Mouse (Mus musculus): ENCODE data around the gene Tubb4b. TPM values are rescaled to one million over a fixed set of nuclear protein-coding genes. Genes with fewer than 3 reads are reported as not detected.
A peak's percentile ranks its signal among the peaks of the same experiment; 100 is the strongest.

Gene Tubb4b
- polyA plus RNA-seq, 1 experiment from 2014 or later: 294 TPM

GRCm38 (mm10) chr2:25236614-25237013 lies 12.1 kb upstream of the Tubb4b start, which contains the start of gene Rnf224:
Rnf224 (minus strand) TSS chr2:25236787.
- Histone ChIP-seq H3K4me3 (ENCODE audit: low read depth, low read length) (no peak within 1 kb of the TSS), H3K4me1 (ENCODE audit: insufficient read depth) (peaks cover 14% of the 10 kb centered on the region), H3K4me2 (ENCODE audit: low read depth, low read length) (no peak within 1 kb of the TSS), H3K9ac (replicated peaks) (no peak within 1 kb of the TSS), H3K36me3 (replicated peaks; ENCODE audit: insufficient read depth, low read length) (no peaks in the 10 kb centered on the region), H3K27me3 (ENCODE audit: insufficient read depth, low read length) (peaks cover 8% of the 10 kb centered on the region), H3K27ac (ENCODE audit: low read depth) (no peak within 1 kb of the TSS), H3K9me3 (ENCODE audit: low read length) (no peaks in the 10 kb centered on the region)
- no peak for TF ChIP-seq EP300 (IDR thresholded peaks at IDR 0.05; ENCODE audit: low read depth)
- 39% methylated on average over 8 of the region's 8 CpGs for WGBS (ENCODE audit: insufficient replicate concordance)
- DNase-seq (no peak), ATAC-seq (no peak)

DNA sequence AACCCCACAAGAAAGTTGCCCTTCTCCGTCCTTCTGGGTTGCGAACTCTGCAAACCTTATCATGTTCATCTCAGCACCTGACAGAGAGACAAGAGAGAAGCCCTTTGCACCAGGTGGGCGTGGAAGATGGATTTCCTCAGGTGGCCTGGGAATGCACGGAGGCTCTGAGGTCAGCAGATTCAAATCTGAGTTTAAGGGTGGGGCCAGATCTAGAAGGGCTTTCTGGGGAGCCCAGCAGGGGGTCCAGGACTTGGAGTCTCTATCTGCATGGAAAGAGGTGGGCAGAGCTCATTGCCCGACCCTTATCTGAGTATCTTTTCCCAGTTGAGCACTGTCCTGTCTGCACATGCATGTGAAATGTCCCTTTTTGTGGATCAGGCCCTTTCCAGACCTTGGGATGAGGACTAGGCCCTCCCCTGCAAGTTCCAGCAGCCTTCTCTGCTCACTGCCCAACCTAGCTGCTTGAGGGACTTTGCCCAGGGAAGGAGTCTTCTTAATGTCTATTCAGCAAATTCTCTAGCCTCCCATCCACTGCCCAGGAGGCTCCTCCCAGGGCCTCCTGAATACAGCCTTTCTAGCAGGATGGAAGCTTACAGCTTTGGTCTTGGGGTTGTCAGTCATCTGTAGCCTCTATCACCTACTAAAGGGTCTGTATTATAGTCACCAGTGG lies 10.2 kb upstream of the Tubb4b start:
- Histone ChIP-seq H3K4me2 (ENCODE audit: low read depth, low read length) (no peak overlapping the region), H3K9me3 (ENCODE audit: low read length) (no peaks in the 10 kb centered on the region), H3K4me3 (ENCODE audit: low read depth, low read length) (no peak overlapping the region), H3K4me1 (ENCODE audit: insufficient read depth) (no peaks in the 10 kb centered on the region; the same call in 1 of the 2 replicates), H3K27me3 (ENCODE audit: insufficient read depth, low read length) (no peaks in the 10 kb centered on the region), H3K9ac (replicated peaks) (no peak overlapping the region), H3K27ac (ENCODE audit: low read depth) (no peak overlapping the region), H3K36me3 (replicated peaks; ENCODE audit: insufficient read depth, low read length) (no peaks in the 10 kb centered on the region)
- DNase-seq (no peak), ATAC-seq (no peak)
- WGBS (ENCODE audit: insufficient replicate concordance): 64% methylated on average over 5 of the region's 5 CpGs
- TF ChIP-seq CTCF (IDR thresholded peaks at IDR 0.05; ENCODE audit: low read depth) (no peak), EP300 (IDR thresholded peaks at IDR 0.05; ENCODE audit: low read depth) (no peak)

GRCm38 (mm10) chr2:25234050-25234449 lies 9.5 kb upstream of the Tubb4b start, which contains the start of gene Slc34a3:
Slc34a3 (minus strand) TSS chr2:25234364.
- TF ChIP-seq CTCF (IDR thresholded peaks at IDR 0.05; ENCODE audit: low read depth) (no peak), EP300 (IDR thresholded peaks at IDR 0.05; ENCODE audit: low read depth) (no peak)
- no peak for DNase-seq
- ATAC-seq: no peak
- 60% methylated on average over 3 of the region's 3 CpGs for WGBS (ENCODE audit: insufficient replicate concordance)
- H3K27ac ChIP-seq (ENCODE audit: low read depth): no peak within 1 kb of the TSS
- no peaks in the 10 kb centered on the region for H3K36me3 ChIP-seq (replicated peaks; ENCODE audit: insufficient read depth, low read length)
- no peaks in the 10 kb centered on the region for H3K27me3 ChIP-seq (ENCODE audit: insufficient read depth, low read length)
- H3K4me2 ChIP-seq (ENCODE audit: low read depth, low read length): no peak within 1 kb of the TSS
- no peak within 1 kb of the TSS for H3K9ac ChIP-seq (replicated peaks)
- H3K9me3 ChIP-seq (ENCODE audit: low read length): no peaks in the 10 kb centered on the region
- peaks cover under 1% of the 10 kb centered on the region; the same call in 1 of the 2 replicates for H3K4me1 ChIP-seq (ENCODE audit: insufficient read depth)
- H3K4me3 ChIP-seq (ENCODE audit: low read depth, low read length): no peak within 1 kb of the TSS

DNA sequence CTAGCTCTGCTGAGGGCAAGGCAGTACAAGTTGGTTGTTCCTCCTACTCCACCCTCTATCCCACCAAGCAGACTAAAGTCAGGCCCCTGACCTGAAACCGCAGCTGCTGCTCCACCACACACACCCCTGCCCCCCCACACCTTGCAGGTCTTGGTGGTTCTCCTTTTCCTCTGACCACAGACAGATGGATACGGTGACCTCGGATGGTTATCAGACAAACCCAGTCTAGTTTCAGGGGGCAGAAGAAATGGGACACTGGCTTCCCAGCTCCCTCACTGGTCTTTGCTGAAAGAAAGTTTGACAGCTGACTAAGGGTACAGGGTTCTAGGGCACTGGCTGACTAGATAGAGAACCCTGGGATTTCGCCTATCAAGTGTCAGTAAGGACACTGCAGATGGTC lies 8.9 kb upstream of the Tubb4b start:
- no peak for ATAC-seq
- WGBS (ENCODE audit: insufficient replicate concordance): 34% methylated on average over 4 of the region's 4 CpGs
- H3K4me3 ChIP-seq (ENCODE audit: low read depth, low read length): no peak overlapping the region
- no peak overlapping the region for H3K27ac ChIP-seq (ENCODE audit: low read depth)
- no peaks in the 10 kb centered on the region for H3K27me3 ChIP-seq (ENCODE audit: insufficient read depth, low read length)
- H3K9me3 ChIP-seq (ENCODE audit: low read length): no peaks in the 10 kb centered on the region
- no peak overlapping the region for H3K4me2 ChIP-seq (ENCODE audit: low read depth, low read length)
- no peaks in the 10 kb centered on the region for H3K36me3 ChIP-seq (replicated peaks; ENCODE audit: insufficient read depth, low read length)
- TF ChIP-seq EP300 (IDR thresholded peaks at IDR 0.05; ENCODE audit: low read depth) (no peak), CTCF (IDR thresholded peaks at IDR 0.05; ENCODE audit: low read depth) (no peak)
- peaks cover 4% of the 10 kb centered on the region for H3K4me1 ChIP-seq (ENCODE audit: insufficient read depth)
- DNase-seq: peak; percentile 33
- no peak overlapping the region for H3K9ac ChIP-seq (replicated peaks)

DNA sequence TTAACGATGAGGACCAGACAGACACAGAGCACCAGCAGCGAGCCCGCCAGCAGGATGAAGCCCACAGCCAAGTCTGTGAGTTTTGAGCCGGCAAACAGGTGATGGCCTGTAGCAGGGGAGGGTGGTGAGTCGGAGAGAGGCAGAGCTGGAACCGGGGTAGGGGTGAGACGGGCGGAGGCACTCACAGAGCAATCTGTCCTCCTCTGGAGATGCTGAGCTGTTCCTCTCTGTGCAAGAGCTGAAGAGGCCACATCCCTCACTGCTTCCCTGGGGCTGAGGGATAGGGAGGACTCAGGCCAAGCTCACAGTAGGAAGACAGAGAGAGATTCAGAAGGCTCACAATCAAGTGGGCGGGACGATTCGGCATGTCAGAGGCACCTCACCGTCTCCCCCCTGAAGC lies 6.5 kb upstream of the Tubb4b start:
- 59% methylated on average over 12 of the region's 12 CpGs for WGBS (ENCODE audit: insufficient replicate concordance)
- no peak overlapping the region for H3K9ac ChIP-seq (replicated peaks)
- no peaks in the 10 kb centered on the region for H3K9me3 ChIP-seq (ENCODE audit: low read length)
- no peak overlapping the region for H3K4me2 ChIP-seq (ENCODE audit: low read depth, low read length)
- H3K36me3 ChIP-seq (replicated peaks; ENCODE audit: insufficient read depth, low read length): no peaks in the 10 kb centered on the region
- no peak overlapping the region for H3K4me3 ChIP-seq (ENCODE audit: low read depth, low read length)
- no peak overlapping the region for H3K27ac ChIP-seq (ENCODE audit: low read depth)
- no peak for DNase-seq
- TF ChIP-seq CTCF (IDR thresholded peaks at IDR 0.05; ENCODE audit: low read depth) (no peak), EP300 (IDR thresholded peaks at IDR 0.05; ENCODE audit: low read depth) (no peak)
- no peak for ATAC-seq
- peaks cover 6% of the 10 kb centered on the region for H3K4me1 ChIP-seq (ENCODE audit: insufficient read depth)
- H3K27me3 ChIP-seq (ENCODE audit: insufficient read depth, low read length): no peaks in the 10 kb centered on the region

DNA sequence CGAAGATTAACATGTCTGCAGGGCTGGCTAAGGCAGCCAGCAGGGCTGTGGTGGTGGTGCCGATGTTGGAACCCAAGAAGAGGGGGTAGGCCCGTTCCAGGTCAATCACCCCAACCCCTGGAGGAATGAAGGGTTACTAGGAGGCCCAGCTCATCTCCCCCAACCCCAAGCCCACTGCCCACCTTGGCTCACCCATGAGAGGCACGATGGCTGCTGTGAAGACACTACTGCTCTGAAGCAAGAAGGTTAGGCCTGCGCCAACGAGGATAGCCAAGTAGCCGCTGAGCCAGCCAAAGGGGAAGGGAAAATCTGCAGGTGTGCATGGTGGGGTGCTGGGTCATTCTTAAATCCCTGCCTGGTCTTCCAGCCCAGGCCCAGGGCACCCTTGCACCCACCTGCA lies 6.1 kb upstream of the Tubb4b start:
- no peak for ATAC-seq
- WGBS (ENCODE audit: insufficient replicate concordance): 83% methylated on average over 7 of the region's 7 CpGs

More for the DNA sequence above, 6.1 kb upstream of the Tubb4b start:
- Histone ChIP-seq H3K4me1 (ENCODE audit: insufficient read depth) (peaks cover 10% of the 10 kb centered on the region), H3K27me3 (ENCODE audit: insufficient read depth, low read length) (no peaks in the 10 kb centered on the region), H3K36me3 (replicated peaks; ENCODE audit: insufficient read depth, low read length) (no peaks in the 10 kb centered on the region), H3K27ac (ENCODE audit: low read depth) (no peak overlapping the region), H3K9me3 (ENCODE audit: low read length) (no peaks in the 10 kb centered on the region), H3K4me3 (ENCODE audit: low read depth, low read length) (no peak overlapping the region), H3K4me2 (ENCODE audit: low read depth, low read length) (no peak overlapping the region), H3K9ac (replicated peaks) (no peak overlapping the region)
- no peak for TF ChIP-seq CTCF (IDR thresholded peaks at IDR 0.05; ENCODE audit: low read depth)
- TF ChIP-seq EP300 (IDR thresholded peaks at IDR 0.05; ENCODE audit: low read depth): no peak
- DNase-seq: no peak
